Mouse (Mus musculus): Measurements from ENCODE around the gene Fcor. TPM values are rescaled to one million over a fixed set of nuclear protein-coding genes. Genes with fewer than 3 reads are reported as not detected.

The Fcor gene
- total and polyA plus RNA-seq, 3 experiments, result 0.84 TPM; not detected in 2

- H3K27ac ChIP-seq (ENCODE audit: control insufficient read depth, low read depth, low read length), result no peak within 1 kb of the TSS
- H3K4me3 ChIP-seq (ENCODE audit: control insufficient read depth in 1 of 2, insufficient read depth in 1 of 2, low read depth in 2 of 2, low read length in 2 of 2), result no peak within 1 kb of the TSS
- H3K4me1 ChIP-seq (ENCODE audit: control insufficient read depth in 1 of 2, insufficient read depth in 2 of 2, low read length in 2 of 2), result peaks cover 0 to 10% of the 10 kb centered on the region in 2 experiments; a peak in 1 of 4 replicates
- H3K36me3 ChIP-seq (ENCODE audit: control insufficient read depth in 1 of 2, insufficient read depth in 2 of 2, low read length in 2 of 2), result peaks cover 0 to 4% of the 10 kb centered on the region in 2 experiments; a peak in 2 of 4 replicates
- TF ChIP-seq SIN3A (IDR thresholded peaks at IDR 0.05; ENCODE audit: low read length), result no peak
- TF ChIP-seq POLR2AphosphoS5 (IDR thresholded peaks at IDR 0.05; ENCODE audit: borderline replicate concordance, low read depth, low read length), result no peak
- TF ChIP-seq MEF2A (IDR thresholded peaks at IDR 0.05; ENCODE audit: extremely low read depth, insufficient replicate concordance, low read depth, low read length, poor library complexity, severe bottlenecking), result no peak
- no peak for TF ChIP-seq ETS1 (IDR thresholded peaks at IDR 0.05; ENCODE audit: low read depth, low read length)
- TF ChIP-seq POLR2A (IDR thresholded peaks at IDR 0.05; ENCODE audit: control insufficient read depth in 1 of 2, insufficient read depth in 1 of 2, low read depth in 1 of 2, low read length in 2 of 2, poor library complexity in 1 of 2), result no peak
- TF ChIP-seq ELF1 (IDR thresholded peaks at IDR 0.05; ENCODE audit: low read depth, low read length), result no peak
- no peak for TF ChIP-seq USF2 (IDR thresholded peaks at IDR 0.05; ENCODE audit: borderline replicate concordance in 1 of 2, insufficient read depth in 1 of 2, low read depth in 1 of 2, low read length in 2 of 2)
- no peak for TF ChIP-seq HCFC1 (IDR thresholded peaks at IDR 0.05; ENCODE audit: low read depth, low read length)
- no peak for TF ChIP-seq NELFE (IDR thresholded peaks at IDR 0.05; ENCODE audit: low read depth, low read length)
- no peak for TF ChIP-seq POLR2AphosphoS2 (IDR thresholded peaks at IDR 0.05; ENCODE audit: low read length)
- TF ChIP-seq TBP (IDR thresholded peaks at IDR 0.05; ENCODE audit: low read depth, low read length), result no peak
- no peak for TF ChIP-seq TAL1 (IDR thresholded peaks at IDR 0.05; ENCODE audit: low read length)
- no peak for TF ChIP-seq MAX (IDR thresholded peaks at IDR 0.05; ENCODE audit: low read length)
- TF ChIP-seq UBTF (IDR thresholded peaks at IDR 0.05; ENCODE audit: borderline replicate concordance, insufficient read depth, low read depth, low read length), result no peak
- TF ChIP-seq NRF1 (IDR thresholded peaks at IDR 0.05; ENCODE audit: insufficient read depth, low read depth, low read length, poor library complexity, severe bottlenecking), result no peak
- TF ChIP-seq SMC3 (IDR thresholded peaks at IDR 0.05; ENCODE audit: low read depth, low read length), result no peak
- no peak for TF ChIP-seq USF1 (IDR thresholded peaks at IDR 0.05; ENCODE audit: low read depth, low read length)
- no peak for TF ChIP-seq CHD2 (IDR thresholded peaks at IDR 0.05; ENCODE audit: low read length)
- peak within 1 kb of the TSS; percentile 21 for H3K9ac ChIP-seq (ENCODE audit: control insufficient read depth, low read depth, low read length, poor library complexity, severe bottlenecking)
- H3K27me3 ChIP-seq (ENCODE audit: control insufficient read depth in 1 of 2, insufficient read depth in 2 of 2, low read length in 2 of 2), result peaks cover 0 to 4% of the 10 kb centered on the region in 2 experiments; a peak in 1 of 4 replicates
- no peaks in the 10 kb centered on the region for H3K9me3 ChIP-seq (replicated peaks; ENCODE audit: insufficient read depth, low read length)
- DNase-seq (ENCODE audit: low read depth, low spot score), result no peak
- H3K79me2 ChIP-seq (ENCODE audit: control insufficient read depth, insufficient read depth, low read length, poor library complexity), result no peaks in the 10 kb centered on the region
Measured at GRCm38 (mm10) chr8:3665507-3665906, 6.7 kb downstream of the Fcor start, which contains the start of gene Mcemp1. TSS of gene Mcemp1 (plus strand) at chr8:3665754.

- peak overlapping the region; percentile 21 for H3K9ac ChIP-seq (ENCODE audit: control insufficient read depth, low read depth, low read length, poor library complexity, severe bottlenecking)
Measured at GRCm38 (mm10) chr8:3664405-3664804, 7.8 kb downstream of the Fcor start.

More at GRCm38 (mm10) chr8:3664405-3664804, 7.8 kb downstream of the Fcor start:
- H3K4me3 ChIP-seq (ENCODE audit: control insufficient read depth in 1 of 2, insufficient read depth in 1 of 2, low read depth in 2 of 2, low read length in 2 of 2), result no peak overlapping the region
- H3K36me3 ChIP-seq (ENCODE audit: control insufficient read depth in 1 of 2, insufficient read depth in 2 of 2, low read length in 2 of 2), result peaks cover 0 to 4% of the 10 kb centered on the region in 2 experiments; a peak in 2 of 4 replicates
- H3K9me3 ChIP-seq (replicated peaks; ENCODE audit: insufficient read depth, low read length), result no peaks in the 10 kb centered on the region
- H3K4me1 ChIP-seq (ENCODE audit: control insufficient read depth in 1 of 2, insufficient read depth in 2 of 2, low read length in 2 of 2), result peaks cover 0 to 10% of the 10 kb centered on the region in 2 experiments; a peak in 1 of 4 replicates
- no peaks in the 10 kb centered on the region for H3K79me2 ChIP-seq (ENCODE audit: control insufficient read depth, insufficient read depth, low read length, poor library complexity)
- DNase-seq (ENCODE audit: low read depth, low spot score), result peak; percentile 66
- TF ChIP-seq MYC (IDR thresholded peaks at IDR 0.05; ENCODE audit: low read depth, low read length) (0 out of 2 replicates have a peak, but pooled peaks have one; percentile 53), GATA1 (IDR thresholded peaks at IDR 0.05; ENCODE audit: low read depth, low read length) (0 out of 2 replicates have a peak, but pooled peaks have one; percentile 24), MAZ (IDR thresholded peaks at IDR 0.05; ENCODE audit: low read depth, low read length) (no peak), MAFK (IDR thresholded peaks at IDR 0.05; ENCODE audit: borderline replicate concordance, low read depth, low read length) (no peak), MEF2A (IDR thresholded peaks at IDR 0.05; ENCODE audit: extremely low read depth, insufficient replicate concordance, low read depth, low read length, poor library complexity, severe bottlenecking) (no peak), KAT2A (conservative IDR thresholded peaks at IDR 0.05; ENCODE audit: low read depth, low read length) (no peak)
- H3K27ac ChIP-seq (ENCODE audit: control insufficient read depth, low read depth, low read length), result no peak overlapping the region
- peaks cover 0 to 4% of the 10 kb centered on the region in 2 experiments; a peak in 1 of 4 replicates for H3K27me3 ChIP-seq (ENCODE audit: control insufficient read depth in 1 of 2, insufficient read depth in 2 of 2, low read length in 2 of 2)
